Mouse (Mus musculus) layer of hippocampus, adult 9-10 months (tissue): ENCODE results near the gene Trat1.

ENCODE experiments used
- DNase-seq: peaks from one replicate; pipeline ENCODE4 v3.0.0; 2022; ENCODE audit warnings: low spot score

Trat1 gene

DNA sequence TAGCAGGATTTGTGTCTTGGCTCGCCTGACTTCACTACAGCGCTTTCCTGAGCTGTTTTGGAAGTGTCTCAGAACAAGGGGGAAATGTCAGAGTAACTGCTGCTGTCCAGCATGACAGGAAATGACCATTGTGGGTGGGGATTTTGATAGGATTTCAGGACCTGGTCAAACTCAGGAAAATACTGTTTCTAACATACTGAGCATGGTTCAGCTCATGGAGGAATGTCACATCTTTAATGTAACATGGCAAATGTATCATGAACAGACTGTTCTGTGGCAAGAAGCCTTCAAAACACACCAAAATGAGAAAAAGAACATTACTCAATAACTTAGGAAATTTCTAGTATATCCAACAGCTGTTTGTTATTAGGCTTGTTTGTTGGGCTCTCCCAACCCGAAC, 52.1 kb downstream of the Trat1 start:
- no peak for DNase-seq

DNA sequence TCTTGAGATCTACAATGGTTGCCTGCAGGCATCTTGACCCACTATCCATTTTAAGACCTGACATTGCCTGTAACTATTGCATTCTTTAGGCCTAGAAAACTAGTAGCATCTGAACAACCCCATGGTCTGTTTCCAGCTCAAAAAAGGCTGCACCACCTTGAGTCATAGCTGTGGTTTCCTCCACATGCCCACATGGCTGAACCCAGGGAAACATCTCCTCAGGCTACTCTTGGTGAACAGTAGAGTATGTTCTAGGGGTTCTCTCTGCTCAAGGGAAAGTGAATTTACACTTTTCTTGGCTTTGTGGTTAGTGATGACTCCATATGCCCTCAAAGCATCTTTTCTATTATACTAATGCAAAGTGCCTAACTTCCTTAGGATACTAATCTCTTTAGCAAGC, 55.5 kb downstream of the Trat1 start:
- no peak for DNase-seq

DNA sequence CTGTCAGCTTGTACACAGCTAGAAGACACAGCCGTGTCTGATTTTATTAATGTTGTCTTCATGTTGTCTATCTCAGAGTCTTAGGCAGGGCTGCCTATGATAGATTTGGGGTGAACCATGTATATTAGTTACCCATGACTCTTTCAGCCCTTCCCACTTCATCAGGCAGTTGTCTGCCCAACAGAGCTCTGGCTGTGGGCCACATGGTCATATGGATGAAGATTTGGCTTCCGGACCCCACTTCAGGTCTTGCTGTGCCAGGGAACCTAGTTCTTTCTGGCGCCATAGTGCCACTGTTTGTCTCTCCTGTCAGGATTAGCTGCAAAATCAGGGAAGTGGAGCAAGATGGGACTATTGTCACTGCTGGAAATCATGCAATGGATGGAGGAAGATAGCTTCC, 69.9 kb downstream of the Trat1 start:
- DNase-seq = no peak
